Mouse (Mus musculus) embryo, embryonic 11 days (tissue): ENCODE measurements at regions not wholly inside any gene's neighbourhood (a gene's known extent, or its start where the extent isn't known, plus 50 kb on each side); places are given as distances from the start of the nearest gene placed in this dataset.
"Not testable (repeated sequence)": the region's sequence is repeated elsewhere in the genome, so short reads cannot be mapped to it uniquely, and the experiment has no call there.

Experiments used
- DNase-seq: peaks from one replicate; pipeline ENCODE4 v3.0.0-alpha.2; 2015

DNA sequence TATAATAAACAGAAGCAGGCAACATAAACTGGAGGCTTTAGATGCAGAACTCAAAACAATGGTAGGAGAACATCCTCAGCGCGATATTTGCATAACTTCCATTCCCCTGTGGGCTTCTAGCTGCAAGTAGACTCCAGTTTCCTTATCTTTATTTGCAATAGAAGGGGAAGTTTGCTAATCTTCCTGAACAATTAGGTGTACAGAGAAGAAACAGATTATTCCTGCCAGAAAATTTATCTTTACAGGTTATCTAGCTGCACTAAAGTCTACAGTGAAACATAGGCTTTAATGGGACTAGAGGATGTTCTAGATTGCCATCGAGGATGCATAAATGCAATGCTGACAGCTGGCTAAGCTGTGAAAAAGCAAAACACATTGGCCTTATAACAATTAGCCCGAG lies 1544.0 kb downstream of the Efna5 start:
- no peak for DNase-seq

GRCm38 (mm10) chr17:61325401-61325800 lies 1555.7 kb downstream of the Efna5 start:
- DNase-seq, result no peak

GRCm38 (mm10) chr17:61320865-61321264 lies 1560.3 kb downstream of the Efna5 start:
- DNase-seq, result peak; percentile 7

DNA sequence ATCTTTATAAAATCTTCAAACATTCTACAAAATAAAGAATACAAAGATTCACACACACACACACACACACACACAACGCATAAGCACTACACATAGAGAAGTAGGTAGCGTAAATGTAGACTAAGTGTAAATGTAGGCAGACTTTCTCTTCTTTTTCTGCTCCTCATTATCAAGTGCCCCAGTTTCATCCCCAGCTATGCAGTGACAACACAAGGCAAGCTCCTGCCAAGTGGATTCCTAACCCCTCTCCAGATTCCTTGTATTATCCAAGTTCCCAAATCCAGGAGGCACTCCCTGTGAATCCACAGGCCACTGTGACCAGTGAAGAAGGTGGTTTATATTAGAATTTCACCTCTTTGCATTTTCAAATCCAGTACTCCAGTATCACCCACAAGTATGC lies 1567.7 kb downstream of the Efna5 start:
- DNase-seq, result no peak

- no peak for DNase-seq
These were observed 1569.9 kb downstream of the Efna5 start for GRCm38 (mm10) chr17:61311189-61311588.

DNA sequence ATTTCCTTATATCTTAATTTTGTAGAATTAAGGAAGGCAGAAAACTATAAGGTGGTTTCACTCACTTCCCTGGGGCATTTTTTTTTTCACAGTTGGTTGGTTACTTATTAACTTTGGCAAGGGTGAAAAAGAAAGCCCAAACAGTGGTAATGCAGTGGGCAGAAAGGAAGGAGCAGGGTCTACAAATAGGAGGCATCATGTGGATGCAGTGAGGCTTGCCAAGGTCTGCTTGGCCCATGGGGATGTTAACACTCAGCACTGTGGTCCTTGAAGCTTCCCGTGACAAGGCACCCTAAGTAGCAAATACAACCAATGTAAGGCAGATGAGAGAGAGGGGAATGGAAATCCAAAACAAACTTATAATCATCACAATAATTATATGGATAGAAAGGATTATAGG lies 1577.5 kb downstream of the Efna5 start:
- DNase-seq, result no peak

DNA sequence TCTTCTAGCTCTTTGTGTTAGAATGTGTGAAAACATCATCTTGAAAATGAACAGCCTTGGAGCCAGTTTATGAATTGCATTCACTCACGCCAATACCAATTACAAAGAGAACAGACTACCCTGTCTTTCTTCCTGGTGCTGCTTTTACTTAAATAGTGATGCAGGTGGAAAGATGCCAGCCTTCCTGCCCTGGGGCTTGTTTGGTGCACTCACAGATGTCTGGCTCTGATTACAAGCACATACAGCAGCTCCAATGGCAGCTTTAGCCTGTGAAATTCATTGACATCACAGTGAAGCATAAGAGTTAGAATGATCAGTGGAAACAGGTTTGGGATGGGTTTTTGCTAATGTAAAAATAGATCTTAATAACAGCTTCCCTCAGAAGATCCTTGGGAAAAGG lies 1579.1 kb downstream of the Efna5 start:
- peak; percentile 28 for DNase-seq

DNA sequence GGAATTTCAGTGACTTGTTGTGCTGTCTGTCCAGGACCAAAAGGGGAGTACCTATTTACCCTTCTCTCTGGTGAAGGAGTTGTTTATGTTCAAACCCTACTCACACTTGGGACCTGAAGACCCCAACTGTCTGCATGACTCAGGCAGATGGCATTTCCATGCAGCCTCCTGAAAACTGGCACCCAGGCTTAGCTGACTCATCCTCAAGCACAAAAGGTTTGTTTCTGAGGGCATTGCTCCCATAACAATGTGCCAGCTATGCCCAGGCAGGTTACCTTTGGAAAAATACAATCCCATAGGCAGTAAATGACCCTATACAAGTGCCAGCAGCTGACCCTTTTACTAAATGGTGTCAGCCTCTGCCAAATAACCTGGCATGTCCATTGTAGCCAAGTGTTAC lies 1579.9 kb downstream of the Efna5 start:
- no peak for DNase-seq

DNA sequence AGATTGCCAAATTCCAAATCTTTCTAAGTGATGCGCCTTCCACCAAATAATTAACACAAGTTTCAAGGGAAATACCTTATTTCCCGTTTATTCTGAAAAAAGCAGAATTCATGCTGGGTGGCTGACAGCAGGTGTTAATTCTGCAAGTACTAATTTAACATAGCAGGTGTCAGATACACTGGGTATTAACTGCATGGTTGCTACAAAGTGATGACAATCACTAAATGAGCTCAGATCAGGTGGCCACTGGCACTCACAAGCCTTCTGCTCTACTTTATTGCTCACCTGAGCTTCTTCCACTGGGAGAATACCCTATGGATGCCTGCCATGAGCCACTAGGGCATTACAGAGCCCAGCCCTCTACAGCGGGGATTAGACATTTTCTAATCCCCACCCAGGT lies 1590.0 kb downstream of the Efna5 start:
- DNase-seq, result no peak

DNA sequence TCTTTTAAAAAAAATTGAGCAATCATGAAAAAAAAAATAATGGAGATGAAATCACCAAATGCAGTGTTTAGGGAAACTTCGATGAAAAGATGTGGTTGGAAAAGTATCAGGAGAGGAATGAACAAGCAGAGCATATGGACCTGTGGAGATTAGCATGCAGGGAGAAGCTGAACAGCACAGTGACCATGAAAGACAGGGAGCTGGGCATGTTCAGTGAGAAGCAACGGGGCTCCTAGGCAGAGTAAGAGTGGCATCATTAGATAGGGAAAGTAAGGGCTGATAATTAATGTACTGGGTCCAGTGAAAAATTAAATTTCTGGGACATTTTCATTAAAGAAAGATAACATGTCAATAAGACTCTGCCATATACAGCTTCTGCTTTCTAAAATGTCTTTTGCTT lies 1592.5 kb downstream of the Efna5 start:
- no peak for DNase-seq

DNA sequence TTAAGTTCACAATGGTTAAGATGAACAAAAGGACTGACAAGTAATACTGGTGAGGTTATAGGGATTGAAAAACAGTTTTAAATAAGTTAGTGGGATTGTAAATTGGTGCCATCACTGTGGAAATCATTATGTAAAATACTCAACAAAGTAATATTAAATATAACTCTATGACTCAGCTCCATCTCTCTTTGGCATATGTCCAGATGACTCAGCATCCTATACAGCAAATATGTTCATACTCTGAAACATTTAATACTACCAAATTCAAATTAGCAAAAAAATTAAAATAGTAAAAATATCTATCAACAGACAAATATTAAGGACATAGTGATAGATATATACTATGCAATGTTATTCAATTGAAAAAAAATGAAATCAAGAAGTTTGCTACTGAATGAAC lies 1607.5 kb downstream of the Efna5 start:
- DNase-seq, result no peak

DNA sequence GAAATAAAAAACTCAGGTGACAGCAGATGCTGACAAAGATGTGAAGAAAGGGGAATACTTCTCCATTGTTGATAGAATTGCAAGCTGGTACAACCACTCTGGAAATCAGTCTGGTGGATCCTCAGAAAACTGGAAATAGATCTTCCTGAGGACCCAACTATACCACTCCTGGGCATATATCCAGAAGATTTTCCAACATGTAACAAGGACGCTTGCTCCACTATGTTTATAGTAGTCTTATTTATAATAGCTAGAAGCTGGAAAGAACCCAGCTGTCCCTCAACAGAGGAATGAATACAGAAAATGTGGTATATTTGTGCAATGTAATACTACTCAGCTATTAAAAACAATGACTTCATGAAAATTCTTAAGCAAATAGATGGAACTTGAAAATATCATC lies 1624.6 kb downstream of the Efna5 start:
- not testable (repeated sequence) for DNase-seq

- peak; percentile 23 for DNase-seq
These were observed 1632.7 kb downstream of the Efna5 start for GRCm38 (mm10) chr17:61248411-61248810.

- peak; percentile 3 for DNase-seq
These were observed 1663.9 kb downstream of the Efna5 start for GRCm38 (mm10) chr17:61217198-61217722.

DNA sequence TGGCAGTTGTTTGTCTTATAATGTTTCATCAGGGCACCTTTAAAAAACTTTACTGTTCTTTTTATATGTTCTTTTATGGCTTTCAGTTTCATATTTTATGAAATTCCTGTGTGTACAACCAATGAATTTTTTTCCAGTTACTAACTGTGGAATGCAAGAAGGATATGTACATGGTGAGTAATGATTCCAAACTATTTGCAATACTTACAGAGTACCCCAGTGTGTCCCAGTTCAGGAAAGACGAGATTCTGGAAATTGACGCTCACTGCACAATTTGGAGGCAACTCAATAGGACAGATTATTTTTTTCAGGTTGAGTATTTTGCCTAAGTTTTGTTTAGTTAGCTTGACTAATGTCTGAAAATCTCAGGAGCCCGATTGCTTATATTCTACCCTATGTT lies 1676.8 kb downstream of the Efna5 start:
- no peak for DNase-seq

DNA sequence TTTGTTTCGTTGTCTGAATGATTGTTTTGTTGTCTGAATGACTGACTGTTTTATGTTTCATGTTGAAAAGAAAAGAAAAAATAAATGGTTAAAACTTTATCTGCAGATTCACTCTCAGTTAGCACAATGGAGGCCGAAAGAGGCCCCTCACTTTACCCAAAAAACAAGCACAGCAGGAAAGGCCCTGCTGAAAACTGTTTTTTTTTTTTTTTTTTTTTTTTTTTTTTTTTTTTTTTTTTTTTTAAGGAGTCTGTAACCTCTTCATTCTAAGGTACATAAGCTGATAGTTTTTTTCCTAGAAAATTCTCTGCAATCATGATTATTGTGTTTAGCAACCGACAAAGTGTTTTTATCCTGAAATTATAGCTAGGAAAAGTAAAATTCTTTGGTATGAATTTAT lies 1693.2 kb downstream of the Efna5 start:
- DNase-seq, result not testable (repeated sequence)

DNA sequence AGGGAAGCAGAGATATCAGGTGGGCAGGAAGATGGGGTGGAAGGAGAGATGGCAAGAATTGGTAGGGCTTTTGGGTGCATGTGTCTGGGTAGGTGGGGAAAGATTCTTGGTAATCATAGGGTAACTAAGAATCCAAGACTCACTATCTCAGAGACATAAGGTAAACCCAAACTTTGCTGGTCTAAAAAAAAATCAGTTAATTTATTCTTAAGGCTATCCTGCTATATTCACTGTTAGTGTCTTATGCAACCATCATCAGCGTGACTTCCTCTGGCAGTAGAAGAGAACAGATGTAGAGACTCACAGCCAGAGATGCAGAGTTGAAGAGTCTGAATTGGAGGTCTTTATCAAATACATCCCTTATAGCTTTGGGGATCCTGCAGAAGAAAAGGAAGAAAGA lies 1704.5 kb downstream of the Efna5 start:
- DNase-seq, result no peak

DNA sequence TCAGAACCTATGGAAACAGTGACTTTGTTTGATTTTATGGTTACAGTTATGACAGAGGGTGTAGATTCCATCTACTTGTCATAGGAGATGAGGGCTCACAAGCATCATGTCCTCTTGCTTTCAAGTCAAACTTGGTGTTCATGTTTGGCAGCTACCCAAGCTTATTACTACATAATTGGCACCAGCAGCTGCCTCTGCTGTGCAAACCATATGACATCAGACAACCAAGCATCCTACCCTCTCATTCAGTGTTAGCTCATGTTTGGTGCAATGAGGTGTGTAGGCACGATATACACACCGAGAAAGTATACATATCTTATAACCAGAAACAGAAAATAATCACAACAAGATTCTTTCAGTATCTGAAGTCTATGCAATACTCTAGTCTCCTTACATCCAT lies 1721.7 kb downstream of the Efna5 start:
- DNase-seq, result no peak

- DNase-seq, result no peak
These were observed 1744.1 kb downstream of the Efna5 start for GRCm38 (mm10) chr17:61137006-61137405.

DNA sequence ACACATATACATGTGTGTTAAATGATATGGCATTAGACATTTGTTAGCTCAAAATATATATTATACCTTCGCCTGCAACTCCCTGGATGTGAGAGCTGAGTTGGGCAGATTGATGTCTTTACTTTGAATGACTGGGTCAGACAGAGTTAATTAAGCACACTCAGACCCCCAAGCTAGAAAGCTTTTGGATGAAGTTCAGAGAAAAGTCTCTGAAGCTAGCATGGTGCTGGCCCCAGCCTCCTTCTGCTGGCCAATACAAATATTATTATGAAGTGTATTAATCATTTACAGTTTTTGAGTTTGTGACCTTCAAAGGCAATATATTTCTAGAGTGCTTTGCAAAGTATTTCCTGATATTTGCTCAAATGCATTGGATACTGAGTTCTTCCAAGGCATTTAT lies 1753.3 kb downstream of the Efna5 start:
- no peak for DNase-seq

GRCm38 (mm10) chr17:61106302-61106701 lies 1774.8 kb downstream of the Efna5 start:
- no peak for DNase-seq

DNA sequence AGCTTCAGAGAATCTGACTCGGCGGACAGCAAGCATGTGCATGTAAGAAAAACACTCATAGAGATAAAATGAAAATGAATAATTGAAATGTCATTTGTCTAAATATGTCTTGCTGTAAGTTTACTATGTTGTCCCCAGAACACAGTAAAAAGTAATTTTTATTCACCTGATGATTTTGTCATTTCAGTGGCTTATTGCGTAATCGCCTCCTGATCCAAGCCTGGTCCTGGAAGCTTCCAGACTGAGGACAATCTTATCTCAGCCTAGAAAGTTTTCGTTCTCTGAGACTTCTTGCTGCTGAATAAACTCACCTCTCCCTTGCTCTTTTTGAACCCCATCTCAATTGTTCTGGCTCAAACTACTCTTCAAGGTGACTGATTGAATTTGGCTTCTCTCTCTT lies 1820.7 kb downstream of the Efna5 start:
- DNase-seq, result no peak

DNA sequence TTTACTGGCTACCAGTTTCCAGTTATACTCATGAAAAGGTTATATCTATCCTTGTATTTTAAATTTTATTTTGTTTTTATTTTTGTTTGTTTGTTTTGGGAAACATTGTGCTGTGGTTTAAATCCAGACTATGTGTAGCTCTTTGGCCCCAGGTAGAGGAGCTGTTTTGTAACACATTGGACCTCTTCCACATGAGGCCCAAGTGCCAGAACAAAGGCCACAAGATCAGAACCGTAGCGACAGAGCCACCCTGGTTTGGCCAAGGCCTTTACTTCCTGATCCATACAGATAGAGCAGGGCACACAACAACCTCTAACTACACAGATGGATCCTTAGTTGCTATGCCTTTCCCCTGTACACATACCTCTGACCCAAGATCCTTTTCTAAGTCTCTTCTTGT lies 1822.6 kb downstream of the Efna5 start:
- no peak for DNase-seq

GRCm38 (mm10) chr17:61033544-61034251 lies 1847.4 kb downstream of the Efna5 start:
- DNase-seq, result no peak

DNA sequence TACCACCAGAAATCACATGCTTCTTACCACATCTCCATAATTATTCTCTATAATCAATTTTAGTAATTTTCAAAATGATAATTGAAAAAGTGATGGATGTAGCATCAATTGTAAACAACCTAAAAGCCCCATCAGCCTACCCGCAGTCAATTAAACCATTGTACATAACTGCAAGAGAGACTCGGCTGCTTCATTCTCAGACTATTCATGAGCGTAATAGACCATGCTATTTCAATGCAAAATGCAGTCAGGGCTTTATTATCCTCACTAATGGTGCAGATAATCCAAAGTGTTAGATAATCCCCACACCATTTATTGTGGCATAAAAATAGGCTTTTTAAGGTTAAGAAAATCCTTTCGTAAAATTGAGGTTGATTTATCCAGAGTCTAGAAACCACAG lies 1862.5 kb downstream of the Efna5 start:
- DNase-seq, result no peak
